Mouse (Mus musculus) midbrain, embryonic 16.5 days (tissue): ENCODE measurements around the gene Rgs4. TPM values are rescaled to one million over a fixed set of nuclear protein-coding genes. Genes with fewer than 3 reads are reported as not detected.
A peak's percentile ranks its signal among the peaks of the same experiment; 100 is the strongest.

Experiments used
- ATAC-seq: fragments of 200-750 bp; cut with Nextera tagmentation; 2 replicates; pipeline ENCODE4 v1.8.0; 2017; ENCODE audit warnings: moderate TSS enrichment
- H3K27ac ChIP-seq: fragments of 300-500 bp; sonication (generic); 2 replicates; pipeline ENCODE4 v1.5.1; 2014; ENCODE audit warnings: mild to moderate bottlenecking, low read length, mixed read lengths
- H3K27me3 ChIP-seq: fragments of 300-500 bp; sonication (generic); 2 replicates; pipeline ENCODE4 v1.6.1; 2014; ENCODE audit warnings: low read depth, low read length, mixed read lengths; ENCODE audit not compliant: control insufficient read depth, insufficient read depth
- H3K36me3 ChIP-seq: fragments of 300-500 bp; sonication (generic); 2 replicates; pipeline ENCODE4 v1.6.1; 2014; ENCODE audit warnings: mild to moderate bottlenecking, low read length, moderate library complexity, mixed read lengths; ENCODE audit not compliant: control insufficient read depth, insufficient read depth
- H3K4me1 ChIP-seq: fragments of 300-500 bp; sonication (generic); 2 replicates; pipeline ENCODE4 v1.6.1; 2014; ENCODE audit warnings: mild to moderate bottlenecking, low read length, mixed read lengths; ENCODE audit not compliant: control insufficient read depth, insufficient read depth
- H3K4me2 ChIP-seq: fragments of 300-500 bp; sonication (generic); 2 replicates; pipeline ENCODE4 v1.6.1; 2014; ENCODE audit warnings: mild to moderate bottlenecking, low read length, mixed read lengths
- H3K4me3 ChIP-seq: fragments of 300-500 bp; sonication (generic); 2 replicates; pipeline ENCODE4 v1.5.1; 2014; ENCODE audit warnings: low read depth, mild to moderate bottlenecking, low read length, moderate library complexity, mixed read lengths
- H3K9ac ChIP-seq: fragments of 300-500 bp; sonication (generic); 2 replicates; pipeline ENCODE4 v1.6.1; 2014; ENCODE audit warnings: low read depth, low read length, mixed read lengths
- H3K9me3 ChIP-seq: fragments of 300-500 bp; sonication (generic); replicated peaks from 2 replicates; pipeline ENCODE4 v1.6.1; 2014; ENCODE audit warnings: mild to moderate bottlenecking, low read length, mixed read lengths; ENCODE audit not compliant: control insufficient read depth, poor library complexity, severe bottlenecking
- WGBS: fragments of 180-500 bp; shearing (Covaris S2); extraction: QIAGEN DNeasy Blood & Tissue Kit; methylation state at CpG from one replicate; pipeline ENCODE4 v1.1.7; 2014; 5-methylcytosine and 5-hydroxymethylcytosine counted together
- polyA plus RNA-seq: library from polyadenylated mRNA; unstranded; fragments of >200 nt; fragmentation: Nextera tagmentation; extraction: Ambion mirVana; gene quantifications from 2 replicates; pipeline ENCODE4 v1.2.1, GENCODE M21; 2015

Rgs4 gene
- polyA plus RNA-seq: 53.6 and 66.9 TPM in 2 replicates

- Histone ChIP-seq H3K9ac (peak within 1 kb of the TSS; percentile 57), H3K36me3 (no peaks in the 10 kb centered on the region), H3K4me2 (peak within 1 kb of the TSS; percentile 67), H3K4me1 (peaks cover 24% of the 10 kb centered on the region), H3K27me3 (no peaks in the 10 kb centered on the region), H3K4me3 (peak within 1 kb of the TSS; percentile 42), H3K27ac (peak within 1 kb of the TSS; percentile 86), H3K9me3 (no peaks in the 10 kb centered on the region)
- ATAC-seq: peak; percentile 96
- under 1% methylated on average over 16 of the region's 16 CpGs for WGBS
Observed at GRCm38 (mm10) chr1:169747473-169747872, at the start of gene Rgs4. Gene Rgs4, minus strand, starts transcription at chr1:169747642.

- H3K4me1 ChIP-seq: no peaks in the 10 kb centered on the region
- no peak for ATAC-seq
- 94% methylated on average over 5 of the region's 5 CpGs for WGBS
Observed at GRCm38 (mm10) chr1:169792437-169792836, 45.0 kb upstream of the Rgs4 start.

GRCm38 (mm10) chr1:169785981-169786380 lies 38.5 kb upstream of the Rgs4 start:
- ATAC-seq: no peak
- Histone ChIP-seq H3K9me3 (no peaks in the 10 kb centered on the region), H3K36me3 (no peaks in the 10 kb centered on the region), H3K4me1 (no peaks in the 10 kb centered on the region), H3K27ac (no peak overlapping the region), H3K9ac (no peak overlapping the region), H3K27me3 (no peaks in the 10 kb centered on the region; the same call in 1 of the 2 replicates), H3K4me2 (no peak overlapping the region), H3K4me3 (no peak overlapping the region)
- 89% methylated on average over 3 of the region's 3 CpGs for WGBS

More at GRCm38 (mm10) chr1:169792437-169792836, 45.0 kb upstream of the Rgs4 start:
- no peaks in the 10 kb centered on the region for H3K9me3 ChIP-seq
- no peaks in the 10 kb centered on the region for H3K27me3 ChIP-seq
- no peak overlapping the region for H3K4me2 ChIP-seq
- H3K27ac ChIP-seq: no peak overlapping the region
- no peak overlapping the region for H3K4me3 ChIP-seq
- H3K36me3 ChIP-seq: no peaks in the 10 kb centered on the region
- H3K9ac ChIP-seq: no peak overlapping the region

- Histone ChIP-seq H3K27ac (no peak overlapping the region), H3K36me3 (no peaks in the 10 kb centered on the region), H3K4me1 (no peaks in the 10 kb centered on the region), H3K9ac (no peak overlapping the region), H3K27me3 (no peaks in the 10 kb centered on the region), H3K4me3 (no peak overlapping the region), H3K4me2 (no peak overlapping the region), H3K9me3 (no peaks in the 10 kb centered on the region)
- WGBS: 68% methylated on average over 7 of the region's 7 CpGs
- ATAC-seq: no peak
Observed at GRCm38 (mm10) chr1:169776566-169776965, 29.1 kb upstream of the Rgs4 start.

- Histone ChIP-seq H3K27ac (peak overlapping the region; percentile 72), H3K36me3 (no peaks in the 10 kb centered on the region), H3K4me3 (no peak overlapping the region), H3K4me2 (no peak overlapping the region), H3K9ac (no peak overlapping the region), H3K27me3 (no peaks in the 10 kb centered on the region), H3K4me1 (peaks cover 10% of the 10 kb centered on the region), H3K9me3 (no peaks in the 10 kb centered on the region)
- peak; percentile 26; the same call in 1 of the 2 replicates for ATAC-seq
- WGBS: 57% methylated on average over 2 of the region's 2 CpGs
Observed at GRCm38 (mm10) chr1:169764619-169764955, 17.1 kb upstream of the Rgs4 start.

- ATAC-seq: peak; percentile 90
- no peaks in the 10 kb centered on the region for H3K9me3 ChIP-seq
- no peak overlapping the region for H3K9ac ChIP-seq
- H3K4me2 ChIP-seq: no peak overlapping the region
- H3K4me1 ChIP-seq: peaks cover 10% of the 10 kb centered on the region
- 44% methylated on average over 9 of the region's 9 CpGs for WGBS
- no peaks in the 10 kb centered on the region for H3K36me3 ChIP-seq
- no peaks in the 10 kb centered on the region for H3K27me3 ChIP-seq
- peak overlapping the region; percentile 72 for H3K27ac ChIP-seq
- H3K4me3 ChIP-seq: no peak overlapping the region
Observed at GRCm38 (mm10) chr1:169763858-169764618, 16.6 kb upstream of the Rgs4 start.

- Histone ChIP-seq H3K9me3 (no peaks in the 10 kb centered on the region), H3K27ac (no peak overlapping the region), H3K27me3 (no peaks in the 10 kb centered on the region), H3K4me3 (no peak overlapping the region), H3K4me1 (peaks cover 10% of the 10 kb centered on the region), H3K36me3 (no peaks in the 10 kb centered on the region), H3K4me2 (no peak overlapping the region), H3K9ac (no peak overlapping the region)
- no peak for ATAC-seq
- WGBS: 86% methylated on average over 2 of the region's 2 CpGs
Observed at GRCm38 (mm10) chr1:169762524-169762923, 15.1 kb upstream of the Rgs4 start.

- H3K4me1 ChIP-seq: no peaks in the 10 kb centered on the region
Observed at GRCm38 (mm10) chr1:169756532-169756931, 9.1 kb upstream of the Rgs4 start.

GRCm38 (mm10) chr1:169752395-169752794 lies 5.0 kb upstream of the Rgs4 start:
- Histone ChIP-seq H3K36me3 (no peaks in the 10 kb centered on the region), H3K9ac (no peak overlapping the region), H3K4me1 (peaks cover 15% of the 10 kb centered on the region), H3K4me2 (no peak overlapping the region), H3K27ac (no peak overlapping the region), H3K9me3 (no peaks in the 10 kb centered on the region), H3K4me3 (no peak overlapping the region), H3K27me3 (no peaks in the 10 kb centered on the region)
- no peak for ATAC-seq
- WGBS: 56% methylated on average over 4 of the region's 4 CpGs

More at GRCm38 (mm10) chr1:169756532-169756931, 9.1 kb upstream of the Rgs4 start:
- Histone ChIP-seq H3K4me3 (no peak overlapping the region), H3K4me2 (no peak overlapping the region), H3K9me3 (no peaks in the 10 kb centered on the region), H3K27ac (no peak overlapping the region), H3K27me3 (no peaks in the 10 kb centered on the region), H3K36me3 (no peaks in the 10 kb centered on the region), H3K9ac (no peak overlapping the region)
- ATAC-seq: no peak
- WGBS: 38% methylated on average over 3 of the region's 3 CpGs
